Mouse (Mus musculus) ES-E14 (cell line): ENCODE measurements around the gene Abcf1. TPM values are rescaled to one million over a fixed set of nuclear protein-coding genes. Genes with fewer than 3 reads are reported as not detected.
"Not testable (repeated sequence)": the region's sequence is repeated elsewhere in the genome, so short reads cannot be mapped to it uniquely, and the experiment has no call there.

Experiments
- DNase-seq: peaks from one replicate; pipeline ENCODE4 v3.0.0-alpha.2; 2013; ENCODE audit warnings: low read depth, low spot score
- H3K27ac ChIP-seq: 2 replicates; pipeline ENCODE4 v1.5.1; 2012; ENCODE audit warnings: low read depth, mild to moderate bottlenecking, low read length, moderate library complexity, mixed read lengths; ENCODE audit not compliant: poor library complexity, insufficient read depth, severe bottlenecking
- H3K36me3 ChIP-seq: 2 replicates; pipeline ENCODE4 v1.6.1; 2012; ENCODE audit warnings: mild to moderate bottlenecking, low read length, moderate library complexity, mixed read lengths; ENCODE audit not compliant: control insufficient read depth, poor library complexity, insufficient read depth, severe bottlenecking
- H3K4me1 ChIP-seq, 2 experiments: fragments of 150-350 bp in 1 of 2; sonication (generic) in 1 of 2; 2 replicates each; pipeline ENCODE4 v1.6.1; 2012; ENCODE audit warnings: low read length in 2 of 2, mild to moderate bottlenecking in 1 of 2, mixed read lengths in 1 of 2; ENCODE audit not compliant: control insufficient read depth in 2 of 2, insufficient read depth in 2 of 2, poor library complexity in 1 of 2
- H3K4me3 ChIP-seq, 2 experiments: fragments of 150-350 bp in 1 of 2; sonication (generic) in 1 of 2; 2 replicates each; pipeline ENCODE4 v1.5.1; 2012; ENCODE audit warnings: low read length in 2 of 2, low read depth in 1 of 2, mild to moderate bottlenecking in 1 of 2, mixed read lengths in 1 of 2; ENCODE audit not compliant: insufficient read depth in 1 of 2, poor library complexity in 1 of 2, severe bottlenecking in 1 of 2
- H3K9ac ChIP-seq: 2 replicates; pipeline ENCODE4 v1.6.1; 2012; ENCODE audit warnings: low read depth, mild to moderate bottlenecking, low read length, mixed read lengths; ENCODE audit not compliant: poor library complexity, insufficient read depth, severe bottlenecking
- H3K9me3 ChIP-seq: fragments of 150-350 bp; sonication (generic); 2 replicates; pipeline ENCODE4 v1.6.1; 2012; ENCODE audit warnings: low read depth, mild to moderate bottlenecking, low read length; ENCODE audit not compliant: control insufficient read depth, insufficient read depth
- CHD2 ChIP-seq: IDR thresholded peaks from 2 replicates; pipeline ENCODE4 v1.6.1; 2014; ENCODE audit warnings: mild to moderate bottlenecking, low read depth, low read length, inconsistent platforms
- HCFC1 ChIP-seq: IDR thresholded peaks from 2 replicates; pipeline ENCODE4 v1.6.1; 2012; ENCODE audit warnings: low read length, inconsistent platforms, borderline replicate concordance; ENCODE audit not compliant: insufficient read depth
- MAFK ChIP-seq: IDR thresholded peaks from 2 replicates; pipeline ENCODE4 v1.6.1; 2014; ENCODE audit warnings: mild to moderate bottlenecking, low read depth, low read length, inconsistent platforms; ENCODE audit not compliant: insufficient read depth
- ZC3H11A ChIP-seq: IDR thresholded peaks from 2 replicates; pipeline ENCODE4 v1.6.1; 2012; ENCODE audit warnings: low read depth, mild to moderate bottlenecking, inconsistent platforms, low read length, borderline replicate concordance
- ZNF384 ChIP-seq: IDR thresholded peaks from 2 replicates; pipeline ENCODE4 v1.6.1; 2012; ENCODE audit warnings: low read depth, low read length, inconsistent platforms
- in situ Hi-C, 2 experiments: fragments of 600-800 bp; cut with MboI; formaldehyde crosslinking; loops; one replicate each; pipeline ENCODE4 v1.15.1; 2025; ENCODE audit warnings: low sequenced_read_pairs in 2 of 2, inconsistent platforms in 1 of 2; ENCODE audit not compliant: unreplicated experiment in 2 of 2
- total RNA-seq: library from RNA; depleted of rRNA; stranded (reverse); fragments of 300-350 nt; gene quantifications from 2 replicates; pipeline ENCODE4 v1.2.3, GENCODE M21; 2012

Abcf1 gene
- total RNA-seq, 1 experiment, result 117 TPM

GRCm38 (mm10) chr17:35972131-35972530 is 2.6 kb upstream of the Abcf1 start:
- no peak for DNase-seq
- H3K4me1 ChIP-seq, result peaks cover 0 to 10% of the 10 kb centered on the region in 2 experiments; a peak in 1 of 4 replicates
- H3K36me3 ChIP-seq, result peaks cover 22% of the 10 kb centered on the region
- no peaks in the 10 kb centered on the region for H3K9me3 ChIP-seq
- no peak overlapping the region for H3K9ac ChIP-seq
- in situ Hi-C loops, result no loop called here
- no peak overlapping the region for H3K4me3 ChIP-seq
- TF ChIP-seq HCFC1 (no peak), MAFK (no peak), CHD2 (no peak), ZNF384 (no peak), ZC3H11A (no peak)
- H3K27ac ChIP-seq, result no peak overlapping the region

- Histone ChIP-seq H3K4me3 (no peak overlapping the region), H3K4me1 (peaks cover 0 to 12% of the 10 kb centered on the region in 2 experiments; a peak in 1 of 4 replicates), H3K9me3 (no peaks in the 10 kb centered on the region), H3K9ac (no peak overlapping the region), H3K27ac (no peak overlapping the region), H3K36me3 (peaks cover 35% of the 10 kb centered on the region)
- no peak for DNase-seq
- in situ Hi-C loops, result no loop called here
- TF ChIP-seq ZC3H11A (no peak), HCFC1 (no peak), ZNF384 (no peak), CHD2 (no peak), MAFK (no peak)
Observed at GRCm38 (mm10) chr17:35967621-35968020, 1.9 kb downstream of the Abcf1 start.

GRCm38 (mm10) chr17:35963279-35963678 is 6.3 kb downstream of the Abcf1 start:
- DNase-seq, result no peak
- H3K36me3 ChIP-seq, result peaks cover 72% of the 10 kb centered on the region

GRCm38 (mm10) chr17:35958533-35959223 is 10.9 kb downstream of the Abcf1 start:
- Histone ChIP-seq H3K9me3 (no peaks in the 10 kb centered on the region), H3K4me1 (peaks cover 0 to 8% of the 10 kb centered on the region in 2 experiments; a peak in 1 of 4 replicates), H3K9ac (no peak overlapping the region), H3K4me3 (no peak overlapping the region), H3K27ac (no peak overlapping the region), H3K36me3 (peaks cover 73% of the 10 kb centered on the region)
- no peak for DNase-seq
- TF ChIP-seq HCFC1 (no peak), CHD2 (no peak), MAFK (no peak), ZC3H11A (no peak), ZNF384 (no peak)
- in situ Hi-C loops, result no loop called here

More at GRCm38 (mm10) chr17:35963279-35963678, 6.3 kb downstream of the Abcf1 start:
- Histone ChIP-seq H3K4me3 (no peak overlapping the region), H3K9me3 (no peaks in the 10 kb centered on the region), H3K27ac (no peak overlapping the region), H3K9ac (no peak overlapping the region), H3K4me1 (peaks cover 0 to 12% of the 10 kb centered on the region in 2 experiments; a peak in 1 of 4 replicates)
- TF ChIP-seq ZC3H11A (no peak), MAFK (no peak), ZNF384 (no peak), CHD2 (no peak), HCFC1 (no peak)
- in situ Hi-C loops, result no loop called here

- in situ Hi-C loops, result no loop called here
- no peak overlapping the region for H3K9ac ChIP-seq
- H3K36me3 ChIP-seq, result peaks cover 37% of the 10 kb centered on the region
- no peak overlapping the region for H3K27ac ChIP-seq
- H3K4me1 ChIP-seq, result no peaks in the 10 kb centered on the region; a peak in 1 of 4 replicates
- H3K9me3 ChIP-seq, result no peaks in the 10 kb centered on the region
- H3K4me3 ChIP-seq, result no peak overlapping the region
- TF ChIP-seq MAFK (no peak), HCFC1 (no peak), CHD2 (no peak), ZC3H11A (no peak), ZNF384 (no peak)
- no peak for DNase-seq
Observed at GRCm38 (mm10) chr17:35954665-35955064, 14.9 kb downstream of the Abcf1 start.

- H3K4me3 ChIP-seq, H3K4me1 ChIP-seq, H3K27ac ChIP-seq, in situ Hi-C loops, DNase-seq, H3K9ac ChIP-seq, H3K9me3 ChIP-seq: not testable (repeated sequence)
- H3K36me3 ChIP-seq, result peaks cover 15% of the 10 kb centered on the region
Observed at GRCm38 (mm10) chr17:35952559-35952958, 17.0 kb downstream of the Abcf1 start.

GRCm38 (mm10) chr17:35950946-35951345 is 18.6 kb downstream of the Abcf1 start:
- H3K9me3 ChIP-seq, DNase-seq, H3K27ac ChIP-seq, H3K9ac ChIP-seq, H3K4me1 ChIP-seq, in situ Hi-C loops, H3K4me3 ChIP-seq, H3K36me3 ChIP-seq: not testable (repeated sequence)
